ENCODE assay signal across 11 mouse cellular contexts in genomic region chr7:34355629-34356028, GRCm38 (mm10). TPM values are rescaled to one million over a fixed set of nuclear protein-coding genes. Genes with fewer than 3 reads are reported as not detected.
DNase-seq lines count a peak whose midpoint lies in the region; ATAC-seq and TF ChIP-seq lines count a peak whose summit lies in the region.
"Had no signal": no experiment of that assay in that cellular context is flagged by ENCODE, and none has a peak within 500 bp of the region (broad histone marks: within the 10 kb centered on the region; RNA-seq: fewer than 3 reads in every experiment).

No protein-coding gene starts in this region.

- peaks cover 76% of the 10 kb centered on the region for H3K36me3 ChIP-seq in heart, embryonic 10.5 days
- H3K36me3 ChIP-seq in liver, postnatal 0 days (replicated peaks; ENCODE audit: insufficient read depth, low read length): peaks cover 63% of the 10 kb centered on the region
- H3K36me3 ChIP-seq in liver, embryonic 11.5 days (ENCODE audit: control insufficient read depth, insufficient read depth, low read length): peaks cover 28% of the 10 kb centered on the region

- in situ Hi-C loops in Patski (cut with MboI; ENCODE audit: low pct_unique_long_range_greater_than_20kb): no loop called here

- no peak overlapping the region for H3K9ac ChIP-seq in liver, postnatal 0 days (replicated peaks)
- no peak overlapping the region for H3K9ac ChIP-seq in liver, embryonic 11.5 days (ENCODE audit: low read depth, low read length)

- peak; percentile 65 for TF ChIP-seq CTCF in liver, postnatal 0 days (IDR thresholded peaks at IDR 0.05; ENCODE audit: low read depth)
- peak; percentile 55 for TF ChIP-seq CTCF in Patski (IDR thresholded peaks at IDR 0.05)

- no peak overlapping the region for H3K27ac ChIP-seq in heart, embryonic 10.5 days
- H3K27ac ChIP-seq in liver, postnatal 0 days (ENCODE audit: low read depth): no peak overlapping the region
- H3K27ac ChIP-seq in liver, embryonic 11.5 days (ENCODE audit: low read depth, low read length): no peak overlapping the region

- no peaks in the 10 kb centered on the region for H3K9me3 ChIP-seq in heart, embryonic 10.5 days
- H3K9me3 ChIP-seq in liver, postnatal 0 days (ENCODE audit: low read length): no peaks in the 10 kb centered on the region
- no peaks in the 10 kb centered on the region for H3K9me3 ChIP-seq in liver, embryonic 11.5 days (ENCODE audit: control insufficient read depth, low read length)

- 87% methylated on average over 4 of the region's 4 CpGs for WGBS in heart, embryonic 10.5 days
- 93% methylated on average over 4 of the region's 4 CpGs for WGBS in liver, postnatal 0 days (ENCODE audit: insufficient replicate concordance)
- 97% methylated on average over 4 of the region's 4 CpGs for WGBS in liver, embryonic 11.5 days

- H3K4me3 ChIP-seq in heart, embryonic 10.5 days: no peak overlapping the region
- H3K4me3 ChIP-seq in liver, postnatal 0 days (ENCODE audit: low read depth, low read length): no peak overlapping the region
- H3K4me3 ChIP-seq in liver, embryonic 11.5 days (ENCODE audit: low read depth, low read length): no peak overlapping the region

- H3K27me3 ChIP-seq in heart, embryonic 10.5 days (ENCODE audit: insufficient read depth, poor library complexity, severe bottlenecking): no peaks in the 10 kb centered on the region
- H3K27me3 ChIP-seq in liver, postnatal 0 days (ENCODE audit: insufficient read depth, low read length): no peaks in the 10 kb centered on the region
- no peaks in the 10 kb centered on the region for H3K27me3 ChIP-seq in liver, embryonic 11.5 days (replicated peaks; ENCODE audit: control insufficient read depth, insufficient read depth, low read length)
- no peaks in the 10 kb centered on the region for H3K27me3 ChIP-seq in Patski

- H3K4me2 ChIP-seq in liver, postnatal 0 days (ENCODE audit: low read depth, low read length): no peak overlapping the region
- no peak overlapping the region for H3K4me2 ChIP-seq in liver, embryonic 11.5 days

- CTCF ChIA-PET in Patski (lab: Charles Lee): interaction anchor here (1.3 to 1.7 kb wide), 2 partner anchors 12 to 90 kb away, joined by 4 to 12 read pairs; no protein-coding TSS in a partner anchor

- peak; percentile 16 to 42 for DNase-seq in heart, adult 18-20 months
- no peak for DNase-seq in heart, embryonic 10.5 days (ENCODE audit: low spot score)
- DNase-seq in liver, postnatal 0 days: no peak
- no peak for DNase-seq in liver, embryonic 11.5 days (ENCODE audit: low spot score)
- DNase-seq in Patski (ENCODE audit: low read depth, low spot score): no peak
- DNase-seq in retina, postnatal 1 day: peak; percentile 46
- no peak for DNase-seq in thymus, adult 18-20 months
- DNase-seq: right cerebral cortex, adult 18-20 months; thymus, postnatal 4 days had no signal

- no peaks in the 10 kb centered on the region for H3K4me1 ChIP-seq in heart, embryonic 10.5 days
- no peaks in the 10 kb centered on the region for H3K4me1 ChIP-seq in liver, postnatal 0 days (ENCODE audit: insufficient read depth)
- no peaks in the 10 kb centered on the region for H3K4me1 ChIP-seq in liver, embryonic 11.5 days (replicated peaks; ENCODE audit: control insufficient read depth, insufficient read depth, low read length)

- TF ChIP-seq EP300 in liver, postnatal 0 days (IDR thresholded peaks at IDR 0.05; ENCODE audit: low read depth): no peak

- ATAC-seq in liver, postnatal 0 days: no peak
- no peak for ATAC-seq in liver, embryonic 11.5 days (replicated peaks; ENCODE audit: low FRiP score)
- no peak for ATAC-seq in Patski
- ATAC-seq in frontal cortex, adult (ENCODE audit: low TSS enrichment): no peak
- ATAC-seq: midbrain, embryonic 16.5 days had no signal

- POLR2A ChIA-PET in Patski (lab: Charles Lee): no interaction called here

RNA-seq across cellular contexts. Expression of gene Lsm14a, which starts 37.5 kb away (rescaled TPM):
- total RNA-seq in heart, adult 18-20 months (2021): 10 to 100 TPM; 84.8 to 86.9 TPM
- polyA plus RNA-seq in heart, embryonic 10.5 days (2016; fragmentation: Nextera tagmentation; extraction: Ambion mirVana): 67.4 and 84.3 TPM in 2 replicates
- 30.3 and 31.2 TPM in 2 replicates for polyA plus RNA-seq in liver, postnatal 0 days (2015; fragmentation: Nextera tagmentation; extraction: Ambion mirVana)
- polyA plus RNA-seq in liver, embryonic 11.5 days (2014; fragmentation: Nextera tagmentation; extraction: Ambion mirVana): 44.3 TPM in 2 replicates
- polyA plus RNA-seq in Patski (2021): 118 TPM

RNA-seq across cellular contexts. Expression of gene 4931406P16Rik, which starts 42.3 kb away (rescaled TPM):
- 10 to 100 TPM; 34.8 to 41.3 TPM for total RNA-seq in heart, adult 18-20 months (2021)
- 36.6 and 43.7 TPM in 2 replicates for polyA plus RNA-seq in heart, embryonic 10.5 days (2016; fragmentation: Nextera tagmentation; extraction: Ambion mirVana)
- 9.3 and 10.3 TPM in 2 replicates for polyA plus RNA-seq in liver, postnatal 0 days (2015; fragmentation: Nextera tagmentation; extraction: Ambion mirVana)
- 28.7 and 32.6 TPM in 2 replicates for polyA plus RNA-seq in liver, embryonic 11.5 days (2014; fragmentation: Nextera tagmentation; extraction: Ambion mirVana)
- 30.9 TPM for polyA plus RNA-seq in Patski (2021)

Comparison
In these comparisons a context has a peak if more than half of its experiments do, and no peak if none do; other contexts are left out.
1. DNase-seq: peak in heart, adult 18-20 months (2 of 2) and retina, postnatal 1 day (single experiment); none in heart, embryonic 10.5 days (single experiment), liver, postnatal 0 days (single experiment), liver, embryonic 11.5 days (single experiment), Patski (single experiment) and thymus, adult 18-20 months (0 of 2).